Mouse (Mus musculus): ENCODE data around the gene Nup62.
A peak's percentile ranks its signal among the peaks of the same experiment; 100 is the strongest.

The Nup62 gene

GRCm38 (mm10) chr7:44850146-44850545 is 34.3 kb downstream of the Nup62 start:
- DNase-seq: peak; percentile 87

- no peak for DNase-seq
Observed at GRCm38 (mm10) chr7:44850789-44851624, 35.1 kb downstream of the Nup62 start.

GRCm38 (mm10) chr7:44851625-44852234 is 35.8 kb downstream of the Nup62 start:
- no peak for DNase-seq

- DNase-seq: no peak
Observed at GRCm38 (mm10) chr7:44852259-44853027, 36.6 kb downstream of the Nup62 start.

- DNase-seq: no peak
Observed at GRCm38 (mm10) chr7:44853065-44853464, 37.2 kb downstream of the Nup62 start.

- no peak for DNase-seq
Observed at GRCm38 (mm10) chr7:44853596-44854355, 37.9 kb downstream of the Nup62 start.

- DNase-seq: peak; percentile 93
Observed at GRCm38 (mm10) chr7:44854356-44855031, 38.6 kb downstream of the Nup62 start.

GRCm38 (mm10) chr7:44855036-44855435 is 39.1 kb downstream of the Nup62 start:
- no peak for DNase-seq

GRCm38 (mm10) chr7:44856265-44856916 is 40.5 kb downstream of the Nup62 start:
- DNase-seq: no peak

- peak; percentile 91 for DNase-seq
Observed at GRCm38 (mm10) chr7:44857042-44857552, 41.2 kb downstream of the Nup62 start, which contains the start of gene Pnkp. Gene Pnkp, plus strand, starts transcription at chr7:44857139.

GRCm38 (mm10) chr7:44857905-44858304 is 42.0 kb downstream of the Nup62 start:
- peak; percentile 71 for DNase-seq

GRCm38 (mm10) chr7:44859896-44860295 is 44.0 kb downstream of the Nup62 start:
- no peak for DNase-seq

GRCm38 (mm10) chr7:44860576-44861428 is 44.9 kb downstream of the Nup62 start:
- peak; percentile 89 for DNase-seq

- no peak for DNase-seq
Observed at GRCm38 (mm10) chr7:44861429-44861816, 45.5 kb downstream of the Nup62 start.

- no peak for DNase-seq
Observed at GRCm38 (mm10) chr7:44862434-44862833, 46.5 kb downstream of the Nup62 start.

GRCm38 (mm10) chr7:44863210-44863609 is 47.3 kb downstream of the Nup62 start:
- no peak for DNase-seq

- no peak for DNase-seq
Observed at GRCm38 (mm10) chr7:44863982-44864494, 48.1 kb downstream of the Nup62 start.

- peak; percentile 61 for DNase-seq
Observed at GRCm38 (mm10) chr7:44864595-44865542, 49.0 kb downstream of the Nup62 start.

Data from lung, postnatal 10 days (tissue).